Mouse (Mus musculus): Measurements from ENCODE around the gene Slc25a45. TPM values are rescaled to one million over a fixed set of nuclear protein-coding genes. Genes with fewer than 3 reads are reported as not detected.

Gene Slc25a45
- polyA plus RNA-seq, 1 experiment from 2014 or later = 2.4 TPM

DNA sequence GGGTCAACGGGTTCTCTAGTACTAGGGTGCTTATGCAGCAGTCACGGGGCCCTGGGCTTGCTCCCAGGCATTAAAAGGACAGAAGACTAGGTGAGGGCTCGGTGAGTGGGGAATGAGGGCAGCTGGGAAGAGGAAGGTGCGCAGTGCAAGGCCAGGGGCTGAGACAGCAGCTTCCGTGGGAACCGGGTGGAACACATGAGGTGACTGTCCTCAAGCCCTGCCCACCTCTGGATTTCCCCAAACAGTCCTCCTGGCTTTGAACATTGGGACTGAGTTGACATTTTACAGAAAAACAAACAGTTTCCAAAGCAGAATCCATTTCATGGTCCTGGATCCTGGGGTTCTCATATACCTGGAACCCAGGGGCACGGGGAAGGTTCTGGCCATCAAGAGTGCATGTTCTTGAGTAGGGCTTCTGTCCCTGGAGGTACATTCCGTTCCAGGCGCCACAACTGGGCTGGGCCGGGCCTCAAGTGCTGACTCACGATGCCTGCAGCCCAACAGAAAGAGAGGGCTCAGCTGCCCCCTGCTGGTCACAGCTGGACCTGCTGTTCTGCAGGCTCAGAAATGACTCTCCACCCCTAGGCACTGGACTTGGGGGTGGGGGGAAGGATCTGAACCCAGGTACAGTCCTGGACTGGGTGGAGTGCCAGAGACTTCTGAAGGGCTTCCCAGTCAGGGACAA, 27.6 kb upstream of the Slc25a45 start:
- H3K9ac ChIP-seq = no peak overlapping the region

DNA sequence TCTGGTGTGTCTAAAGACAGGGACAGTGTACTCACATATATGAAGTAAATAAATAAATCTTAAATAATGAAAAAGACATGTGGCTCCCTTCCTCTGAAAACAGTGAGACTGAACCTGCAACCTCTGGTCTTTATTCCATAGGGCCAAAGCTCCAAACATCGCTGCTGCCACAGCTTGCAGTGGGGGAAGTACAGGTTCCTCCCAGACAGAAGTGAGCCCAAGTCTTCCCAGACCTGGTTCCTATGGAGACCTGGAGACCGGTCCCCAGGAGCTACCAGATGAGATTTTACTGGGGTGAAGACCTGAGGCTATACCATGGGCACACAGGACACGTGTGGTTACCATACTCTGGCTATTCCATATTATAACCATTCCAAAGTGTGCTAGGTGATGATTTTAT, 26.7 kb upstream of the Slc25a45 start:
- no peak for TF ChIP-seq CTCF (IDR thresholded peaks at IDR 0.05; ENCODE audit: low read depth)
- H3K27me3 ChIP-seq (ENCODE audit: insufficient read depth, low read length) = no peaks in the 10 kb centered on the region
- H3K4me2 ChIP-seq = no peak overlapping the region
- DNase-seq (no peak), ATAC-seq (ENCODE audit: insufficient read depth) (no peak)
- H3K4me1 ChIP-seq (ENCODE audit: insufficient read depth) = peaks cover 32% of the 10 kb centered on the region
- no peak overlapping the region for H3K9ac ChIP-seq
- peaks cover 38% of the 10 kb centered on the region for H3K36me3 ChIP-seq (ENCODE audit: insufficient read depth)
- no peaks in the 10 kb centered on the region for H3K9me3 ChIP-seq (ENCODE audit: low read depth, low read length)
- H3K27ac ChIP-seq (ENCODE audit: low read depth) = no peak overlapping the region; the same call in 1 of the 2 replicates
- no peak overlapping the region for H3K4me3 ChIP-seq (ENCODE audit: low read depth, low read length)
- WGBS = 84% methylated on average over 3 of the region's 3 CpGs

More for the DNA sequence above, 27.6 kb upstream of the Slc25a45 start:
- H3K27me3 ChIP-seq (ENCODE audit: insufficient read depth, low read length) = no peaks in the 10 kb centered on the region
- TF ChIP-seq CTCF (IDR thresholded peaks at IDR 0.05; ENCODE audit: low read depth) = peak; percentile 99
- WGBS = 23% methylated on average over 11 of the region's 11 CpGs
- H3K9me3 ChIP-seq (ENCODE audit: low read depth, low read length) = no peaks in the 10 kb centered on the region
- H3K27ac ChIP-seq (ENCODE audit: low read depth) = peak overlapping the region; percentile 40; the same call in 1 of the 2 replicates
- no peak overlapping the region for H3K4me3 ChIP-seq (ENCODE audit: low read depth, low read length)
- peaks cover 30% of the 10 kb centered on the region for H3K36me3 ChIP-seq (ENCODE audit: insufficient read depth)
- ATAC-seq (ENCODE audit: insufficient read depth) (peak; percentile 30), DNase-seq (peak; percentile 96)
- H3K4me2 ChIP-seq = peak overlapping the region; percentile 80; the same call in 1 of the 2 replicates
- peaks cover 37% of the 10 kb centered on the region for H3K4me1 ChIP-seq (ENCODE audit: insufficient read depth)

DNA sequence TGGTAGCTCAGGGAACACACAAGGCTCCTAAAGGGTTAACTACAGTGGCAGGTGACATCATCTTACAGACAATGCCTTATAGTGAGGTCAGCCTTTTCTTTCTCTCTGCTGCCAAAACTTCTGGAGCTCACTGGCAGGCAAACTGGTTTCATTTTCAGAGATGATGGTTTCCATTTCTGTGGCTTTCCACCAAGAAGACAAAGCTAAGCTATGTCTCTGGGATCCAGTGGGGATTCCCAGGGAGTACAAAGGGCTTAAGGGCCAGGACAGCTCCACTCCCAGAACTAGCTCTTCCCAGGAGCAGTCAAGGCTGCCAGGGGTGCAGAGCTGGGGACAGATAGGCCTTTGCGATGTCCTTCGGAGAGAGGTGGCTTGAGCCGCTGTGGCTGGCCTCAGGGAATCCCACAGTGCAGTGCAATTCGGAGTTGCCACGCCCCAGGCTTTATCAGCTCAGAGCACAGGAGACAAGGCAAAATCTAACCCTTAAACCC, 26.1 kb upstream of the Slc25a45 start:
- H3K36me3 ChIP-seq (ENCODE audit: insufficient read depth) = peaks cover 45% of the 10 kb centered on the region
- no peaks in the 10 kb centered on the region for H3K9me3 ChIP-seq (ENCODE audit: low read depth, low read length)
- no peak overlapping the region; the same call in 1 of the 2 replicates for H3K9ac ChIP-seq

DNA sequence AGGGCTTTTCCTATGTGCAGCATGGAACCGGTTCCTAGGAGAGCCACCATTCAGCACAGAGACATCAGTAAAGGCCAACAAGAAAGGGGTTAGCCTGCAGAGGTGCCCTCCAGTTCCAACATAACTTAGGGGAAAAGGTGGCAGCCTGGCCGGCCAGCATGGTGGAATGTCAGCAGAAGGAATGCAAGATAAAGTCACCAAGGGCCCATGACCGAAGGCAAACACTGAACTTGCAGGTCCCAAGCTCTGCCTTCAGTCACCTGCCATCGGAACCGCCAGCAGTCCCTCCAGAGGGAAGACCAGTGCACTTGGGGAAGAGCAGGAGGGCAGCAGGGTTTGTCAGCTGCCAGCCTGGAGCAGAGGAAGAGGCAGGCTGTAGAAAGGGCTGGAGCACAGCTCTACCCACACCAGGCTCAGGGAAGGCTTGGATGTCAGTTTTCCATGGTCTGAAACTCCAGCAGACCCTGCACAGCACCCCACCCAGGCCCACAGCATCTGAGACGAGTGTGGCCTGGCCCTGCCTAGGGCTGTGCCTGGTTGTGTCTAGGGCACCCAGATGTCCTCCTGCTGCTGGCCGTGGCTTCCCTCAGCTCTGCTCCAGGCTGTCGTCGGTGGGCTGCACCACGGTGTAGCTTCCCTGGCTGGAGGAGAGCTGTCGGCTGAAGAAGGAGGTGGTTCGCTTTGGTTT, 25.4 kb upstream of the Slc25a45 start:
- Histone ChIP-seq H3K36me3 (ENCODE audit: insufficient read depth) (peaks cover 51% of the 10 kb centered on the region), H3K27ac (ENCODE audit: low read depth) (peak overlapping the region; percentile 42; the same call in 1 of the 2 replicates), H3K9me3 (ENCODE audit: low read depth, low read length) (no peaks in the 10 kb centered on the region), H3K4me3 (ENCODE audit: low read depth, low read length) (no peak overlapping the region), H3K4me2 (no peak overlapping the region), H3K27me3 (ENCODE audit: insufficient read depth, low read length) (no peaks in the 10 kb centered on the region), H3K4me1 (ENCODE audit: insufficient read depth) (peaks cover 28% of the 10 kb centered on the region), H3K9ac (no peak overlapping the region; the same call in 1 of the 2 replicates)
- 71% methylated on average over 12 of the region's 12 CpGs for WGBS
- no peak for DNase-seq
- no peak for TF ChIP-seq CTCF (IDR thresholded peaks at IDR 0.05; ENCODE audit: low read depth)
- ATAC-seq (ENCODE audit: insufficient read depth) = no peak

More for the DNA sequence above, 26.1 kb upstream of the Slc25a45 start:
- ATAC-seq (ENCODE audit: insufficient read depth) (no peak), DNase-seq (peak; percentile 25)
- H3K27me3 ChIP-seq (ENCODE audit: insufficient read depth, low read length) = no peaks in the 10 kb centered on the region
- peaks cover 32% of the 10 kb centered on the region for H3K4me1 ChIP-seq (ENCODE audit: insufficient read depth)
- no peak overlapping the region for H3K4me2 ChIP-seq
- WGBS = 62% methylated on average over 5 of the region's 5 CpGs
- no peak for TF ChIP-seq CTCF (IDR thresholded peaks at IDR 0.05; ENCODE audit: low read depth)
- H3K27ac ChIP-seq (ENCODE audit: low read depth) = peak overlapping the region; percentile 42; the same call in 1 of the 2 replicates
- H3K4me3 ChIP-seq (ENCODE audit: low read depth, low read length) = no peak overlapping the region

DNA sequence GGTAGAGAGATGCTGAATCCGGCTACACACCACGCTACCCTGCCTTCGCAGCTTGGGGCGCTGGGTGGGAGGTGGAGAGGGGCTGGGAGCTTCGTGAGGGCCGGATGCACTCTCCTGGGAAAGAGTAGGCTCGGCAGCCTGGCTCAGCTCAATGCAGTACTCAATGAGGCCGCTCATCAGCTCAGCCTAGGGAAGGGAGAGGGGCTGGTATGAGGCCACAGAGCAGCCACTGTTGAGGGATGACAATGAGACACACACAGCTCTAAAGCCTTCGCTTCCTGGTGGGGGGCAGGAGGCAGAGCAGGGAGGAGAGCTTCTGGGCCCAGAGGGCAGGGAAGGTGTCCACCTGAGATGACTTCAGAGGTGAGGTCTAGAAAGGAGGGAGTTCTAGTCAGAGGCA, 21.0 kb upstream of the Slc25a45 start:
- Histone ChIP-seq H3K4me3 (ENCODE audit: low read depth, low read length) (no peak overlapping the region), H3K27ac (ENCODE audit: low read depth) (no peak overlapping the region), H3K36me3 (ENCODE audit: insufficient read depth) (peaks cover 87% of the 10 kb centered on the region), H3K4me1 (ENCODE audit: insufficient read depth) (no peaks in the 10 kb centered on the region), H3K9me3 (ENCODE audit: low read depth, low read length) (no peaks in the 10 kb centered on the region), H3K4me2 (no peak overlapping the region), H3K9ac (no peak overlapping the region), H3K27me3 (ENCODE audit: insufficient read depth, low read length) (no peaks in the 10 kb centered on the region)
- 85% methylated on average over 9 of the region's 9 CpGs for WGBS
- TF ChIP-seq CTCF (IDR thresholded peaks at IDR 0.05; ENCODE audit: low read depth) = no peak
- DNase-seq = no peak
- no peak for ATAC-seq (ENCODE audit: insufficient read depth)

DNA sequence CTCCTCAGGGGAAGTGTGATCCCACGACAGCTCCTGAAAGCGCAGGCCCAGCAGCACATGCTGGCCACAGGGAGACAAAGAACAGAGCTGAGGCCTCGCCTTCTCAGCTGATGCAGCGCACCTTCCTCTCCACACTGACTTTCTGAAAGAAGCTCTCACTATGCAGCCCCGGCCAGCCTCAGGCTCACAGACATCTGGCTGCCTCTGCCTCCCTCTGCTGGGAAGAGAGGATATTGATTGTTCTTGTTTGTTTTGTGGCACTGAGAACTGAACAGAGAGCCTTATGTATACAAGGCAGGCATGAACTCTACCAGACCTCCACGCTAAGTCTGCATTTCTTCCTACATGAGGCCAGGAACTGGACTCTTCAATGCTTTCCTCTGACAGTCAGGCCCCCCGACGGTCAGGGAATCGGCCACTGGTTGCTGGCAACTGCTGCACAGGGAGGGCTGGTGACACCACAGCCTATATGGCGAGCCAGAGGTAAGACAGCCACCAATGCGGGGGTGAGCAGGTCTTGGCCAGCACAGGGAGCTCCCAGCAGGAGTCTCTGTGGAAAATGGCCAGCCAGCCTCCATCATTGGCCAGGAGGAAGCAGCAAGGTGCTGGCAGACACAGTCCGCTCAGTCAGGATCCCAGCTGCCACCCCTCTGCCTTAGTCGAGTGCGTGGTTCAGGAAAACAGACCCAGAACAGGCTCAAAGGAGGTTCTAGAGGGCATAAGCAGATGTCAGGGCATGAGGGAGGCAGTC, 15.1 kb upstream of the Slc25a45 start:
- Histone ChIP-seq H3K4me2 (no peak overlapping the region), H3K9ac (no peak overlapping the region), H3K27ac (ENCODE audit: low read depth) (no peak overlapping the region), H3K4me1 (ENCODE audit: insufficient read depth) (no peaks in the 10 kb centered on the region), H3K36me3 (ENCODE audit: insufficient read depth) (peaks cover 100% of the 10 kb centered on the region), H3K27me3 (ENCODE audit: insufficient read depth, low read length) (no peaks in the 10 kb centered on the region), H3K9me3 (ENCODE audit: low read depth, low read length) (no peaks in the 10 kb centered on the region), H3K4me3 (ENCODE audit: low read depth, low read length) (no peak overlapping the region)
- WGBS = 96% methylated on average over 14 of the region's 14 CpGs
- DNase-seq (no peak), ATAC-seq (ENCODE audit: insufficient read depth) (no peak)
- no peak for TF ChIP-seq CTCF (IDR thresholded peaks at IDR 0.05; ENCODE audit: low read depth)

Data from lung, embryonic 14.5 days (tissue).